Mouse (Mus musculus): ENCODE data around the gene Slc51a. TPM values are rescaled to one million over a fixed set of nuclear protein-coding genes. Genes with fewer than 3 reads are reported as not detected.

Slc51a gene
- total RNA-seq (2023), result not detected

DNA sequence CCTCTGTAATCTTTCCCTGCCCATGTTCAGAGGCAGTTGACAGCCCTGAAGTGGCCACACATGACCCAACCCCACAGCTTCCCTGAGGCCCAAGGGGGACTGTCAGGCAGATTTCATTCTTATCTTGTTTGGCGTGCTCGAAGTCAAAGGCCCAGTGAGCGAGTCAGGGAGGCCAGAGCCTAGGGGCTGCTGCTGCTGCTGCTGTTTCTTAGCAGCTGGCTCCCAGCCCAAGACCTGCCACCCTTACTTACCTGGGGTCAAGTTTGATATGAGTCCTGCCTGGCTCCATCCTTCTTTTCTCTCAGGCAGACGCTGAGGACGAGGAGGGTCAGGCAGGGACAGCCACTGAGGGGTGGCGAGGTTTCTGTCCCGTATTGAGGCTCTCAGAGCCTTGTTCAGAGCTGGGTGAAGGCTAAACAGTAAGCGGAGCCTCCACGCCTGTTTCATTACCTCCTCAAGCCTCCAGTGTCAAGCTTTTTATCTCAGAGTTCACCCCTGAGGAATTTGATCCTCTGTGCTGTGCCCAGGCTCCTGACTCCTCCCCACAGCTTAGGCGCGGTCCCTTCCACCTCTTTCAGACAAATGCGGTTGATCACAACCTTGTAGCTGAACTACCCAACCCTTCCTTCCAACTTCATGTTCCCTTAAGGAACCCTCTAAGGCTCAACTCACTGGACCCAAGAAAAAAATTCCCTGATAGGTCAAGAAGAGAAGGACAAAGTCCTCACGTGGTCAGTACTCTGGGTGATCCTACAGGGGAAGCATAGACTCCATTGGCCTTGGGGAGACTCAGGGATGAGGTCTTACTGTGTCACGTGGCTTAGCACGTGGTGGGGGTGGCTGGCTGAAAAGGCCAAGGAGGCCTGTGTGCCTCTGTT lies at the start of gene Slc51a:
Slc51a (minus strand) TSS at position 646 of the 878 bp plus-strand sequence.

DNA sequence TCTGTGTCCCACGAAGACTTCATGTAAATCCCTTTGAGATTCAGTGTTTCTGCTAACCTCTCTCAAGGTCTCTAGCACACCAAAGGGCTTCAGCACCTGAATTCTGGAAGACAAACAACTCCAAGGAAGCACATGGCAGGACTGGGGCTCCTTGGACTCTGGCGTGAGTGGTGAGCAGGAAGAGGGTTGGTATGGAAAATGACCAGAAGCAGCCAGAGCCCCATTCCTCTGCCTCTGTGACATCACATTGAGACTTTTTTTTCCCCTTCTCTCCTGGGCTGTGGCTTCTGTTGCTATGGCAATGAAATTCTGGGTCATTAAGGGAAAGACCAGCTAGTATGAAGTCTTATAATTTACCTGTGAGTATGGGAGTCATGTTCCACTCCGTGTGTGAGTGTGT lies 8.3 kb upstream of the Slc51a start, which contains the start of gene Zdhhc19:
Zdhhc19 (plus strand) TSS at position 301 of the 400 bp plus-strand sequence.

GRCm38 (mm10) chr16:32430474-32431046 lies 57.1 kb downstream of the Slc51a start, which contains the start of gene Pcyt1a:
Pcyt1a (plus strand) TSS chr16:32430921.

Other genes starting within 250 kb of the Slc51a start
- 9.7 TPM for gene Fbxo45, start 240.7 kb downstream of the Slc51a start, total RNA-seq (2023)
- gene Wdr53, start 240.7 kb downstream of the Slc51a start, total RNA-seq (2023), result 11.8 TPM
- 0.53 TPM for gene Smco1, start 216.4 kb downstream of the Slc51a start, total RNA-seq (2023)
- gene Rnf168, start 210.4 kb downstream of the Slc51a start, total RNA-seq (2023), result 18.6 TPM
- gene Ubxn7, start 155.6 kb downstream of the Slc51a start, total RNA-seq (2023), result 89.5 TPM
- gene Tm4sf19, start 87.4 kb downstream of the Slc51a start, total RNA-seq (2023), result not detected
- gene Tctex1d2, start 68.2 kb downstream of the Slc51a start, total RNA-seq (2023), result 0.97 TPM
- 32.7 TPM for gene Pcyt1a, start 57.0 kb downstream of the Slc51a start, total RNA-seq (2023)
- gene Zdhhc19, start 8.4 kb upstream of the Slc51a start, total RNA-seq (2023), result not detected
- 69.4 TPM for gene Tfrc, start 121.0 kb upstream of the Slc51a start, total RNA-seq (2023)
- gene Tnk2, start 156.0 kb upstream of the Slc51a start, total RNA-seq (2023), result 66.5 TPM
- gene Muc4, start 248.0 kb upstream of the Slc51a start, total RNA-seq (2023), result not detected